15 mouse cellular contexts compared by ENCODE assay signal in the genomic region with DNA sequence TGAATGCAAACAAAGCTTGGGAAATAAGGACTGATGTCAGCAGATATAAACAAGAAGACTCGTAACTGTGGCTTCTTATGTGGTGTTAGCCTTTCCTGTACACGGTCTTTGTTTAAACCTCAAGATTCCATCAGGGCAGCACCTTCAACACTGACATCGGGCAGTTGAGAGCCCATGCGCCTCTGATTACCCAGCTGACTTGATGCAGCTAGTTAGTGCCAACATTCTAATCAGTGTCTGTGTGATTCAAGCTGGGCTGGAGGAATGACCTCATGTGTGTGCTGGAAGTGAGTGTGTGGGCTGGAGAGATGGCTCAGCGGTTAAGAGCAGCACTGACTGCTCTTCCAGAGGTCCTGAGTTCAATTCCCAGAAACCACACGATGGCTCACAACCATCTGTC.
DNase-seq lines count a peak whose midpoint lies in the region; ATAC-seq lines count a peak whose summit lies in the region.
"Had no signal": no experiment of that assay in that cellular context is flagged by ENCODE, and none has a peak within 500 bp of the region (broad histone marks: within the 10 kb centered on the region; RNA-seq: fewer than 3 reads in every experiment).

No protein-coding gene starts in this region.

- no peak for DNase-seq in heart, postnatal 36 days
- peak; percentile 82 for DNase-seq in midbrain, embryonic 11.5 days (ENCODE audit: low spot score, missing footprints)
- DNase-seq in brain, adult 2 months (ENCODE audit: low read depth, low spot score) = peak; percentile 51
- no peak for DNase-seq in cerebellum, adult 11-12 months
- DNase-seq in layer of hippocampus, adult 9-10 months (ENCODE audit: low spot score) = no peak
- no peak for DNase-seq in left cerebral cortex, postnatal 25 days (ENCODE audit: low spot score in 2 of 2)
- DNase-seq: adrenal gland, postnatal 10 days; cerebellum, postnatal 10 days; kidney, adult 11 months; kidney, postnatal 4 days had no signal

- H3K9me3 ChIP-seq in heart, embryonic 12.5 days (replicated peaks) = no peaks in the 10 kb centered on the region
- no peaks in the 10 kb centered on the region for H3K9me3 ChIP-seq in midbrain, embryonic 11.5 days (ENCODE audit: control insufficient read depth, low read length)
- no peaks in the 10 kb centered on the region for H3K9me3 ChIP-seq in midbrain, embryonic 16.5 days (replicated peaks; ENCODE audit: control insufficient read depth, low read length, poor library complexity, severe bottlenecking)
- H3K9me3 ChIP-seq: hindbrain, embryonic 13.5 days; midbrain, embryonic 12.5 days had no signal

- H3K4me1 ChIP-seq in heart, embryonic 12.5 days (replicated peaks) = peaks cover 17% of the 10 kb centered on the region
- peaks cover 16% of the 10 kb centered on the region for H3K4me1 ChIP-seq in midbrain, embryonic 11.5 days (ENCODE audit: control insufficient read depth, insufficient read depth, low read length)
- peaks cover 9% of the 10 kb centered on the region for H3K4me1 ChIP-seq in midbrain, embryonic 16.5 days (ENCODE audit: control insufficient read depth, insufficient read depth, low read length)

- no peaks in the 10 kb centered on the region for H3K27me3 ChIP-seq in heart, embryonic 12.5 days (replicated peaks)
- no peaks in the 10 kb centered on the region for H3K27me3 ChIP-seq in midbrain, embryonic 11.5 days (ENCODE audit: control insufficient read depth, insufficient read depth, low read length)
- no peaks in the 10 kb centered on the region for H3K27me3 ChIP-seq in midbrain, embryonic 16.5 days (ENCODE audit: control insufficient read depth, insufficient read depth, low read depth, low read length)
- H3K27me3 ChIP-seq: hindbrain, embryonic 13.5 days had no signal

- intact Hi-C loops in heart, postnatal 36 days (cut with DNase I) = loop anchor here (2.0 to 5.0 kb wide), 2 partner anchors 109 to 228 kb away; no protein-coding TSS in a partner anchor
- intact Hi-C loops in left cerebral cortex, postnatal 25 days (cut with DNase I) = no loop called here

- H3K36me3 ChIP-seq in heart, embryonic 12.5 days = no peaks in the 10 kb centered on the region
- no peaks in the 10 kb centered on the region for H3K36me3 ChIP-seq in midbrain, embryonic 11.5 days (ENCODE audit: control insufficient read depth, insufficient read depth, low read length)
- no peaks in the 10 kb centered on the region for H3K36me3 ChIP-seq in midbrain, embryonic 16.5 days (ENCODE audit: control insufficient read depth, insufficient read depth, low read length)
- H3K36me3 ChIP-seq: hindbrain, embryonic 13.5 days; midbrain, embryonic 12.5 days had no signal

- no peak overlapping the region for H3K4me2 ChIP-seq in heart, embryonic 12.5 days
- no peak overlapping the region for H3K4me2 ChIP-seq in midbrain, embryonic 11.5 days
- no peak overlapping the region for H3K4me2 ChIP-seq in midbrain, embryonic 16.5 days (ENCODE audit: low read length)

- 62% methylated on average over 6 of the region's 6 CpGs for WGBS in heart, embryonic 12.5 days
- WGBS in midbrain, embryonic 11.5 days = 85% methylated on average over 6 of the region's 6 CpGs
- 81% methylated on average over 6 of the region's 6 CpGs for WGBS in midbrain, embryonic 16.5 days

- no peak overlapping the region for H3K4me3 ChIP-seq in heart, embryonic 12.5 days
- H3K4me3 ChIP-seq in midbrain, embryonic 11.5 days (ENCODE audit: low read depth, low read length) = no peak overlapping the region
- no peak overlapping the region for H3K4me3 ChIP-seq in midbrain, embryonic 16.5 days (ENCODE audit: low read depth, low read length)
- H3K4me3 ChIP-seq: hindbrain, embryonic 13.5 days had no signal

- H3K9ac ChIP-seq in heart, embryonic 12.5 days = no peak overlapping the region
- no peak overlapping the region for H3K9ac ChIP-seq in midbrain, embryonic 11.5 days (ENCODE audit: low read length)
- no peak overlapping the region for H3K9ac ChIP-seq in midbrain, embryonic 16.5 days (ENCODE audit: low read depth, low read length)

- H3K27ac ChIP-seq in heart, embryonic 12.5 days (ENCODE audit: poor library complexity, severe bottlenecking) = 0 out of 2 replicates have a peak overlapping the region, but pooled peaks have one; percentile 62
- H3K27ac ChIP-seq in midbrain, embryonic 11.5 days (ENCODE audit: low read depth, low read length) = no peak overlapping the region
- no peak overlapping the region for H3K27ac ChIP-seq in midbrain, embryonic 16.5 days (ENCODE audit: low read length)

- no peak for ATAC-seq in heart, embryonic 12.5 days (ENCODE audit: insufficient number of reproducible peaks, low FRiP score)
- ATAC-seq in midbrain, embryonic 11.5 days (ENCODE audit: low FRiP score) = no peak
- no peak for ATAC-seq in midbrain, embryonic 16.5 days
- ATAC-seq: CD4-positive, CD25-positive, alpha-beta regulatory T cell, adult 4 months had no signal

Comparison
In these comparisons a context has a peak if more than half of its experiments do, and no peak if none do; other contexts are left out.
1. DNase-seq: peak in midbrain, embryonic 11.5 days (single experiment) and brain, adult 2 months (single experiment); none in heart, postnatal 36 days (0 of 2), cerebellum, adult 11-12 months (single experiment), layer of hippocampus, adult 9-10 months (single experiment) and left cerebral cortex, postnatal 25 days (0 of 2).